Mouse (Mus musculus) forebrain, embryonic 13.5 days (tissue): ENCODE measurements at regions not wholly inside any gene's neighbourhood (a gene's known extent, or its start where the extent isn't known, plus 50 kb on each side); places are given as distances from the start of the nearest gene placed in this dataset.
A peak's percentile ranks its signal among the peaks of the same experiment; 100 is the strongest.

Source experiments
- ATAC-seq: fragments of 200-750 bp; cut with Nextera tagmentation; 2 replicates; pipeline ENCODE4 v1.8.0; 2017
- H3K27ac ChIP-seq: fragments of 300-500 bp; sonication (generic); 2 replicates; pipeline ENCODE4 v1.5.1; 2015; ENCODE audit warnings: inconsistent platforms, mild to moderate bottlenecking, moderate library complexity
- H3K27me3 ChIP-seq: fragments of 300-500 bp; sonication (generic); 2 replicates; pipeline ENCODE4 v1.6.1; 2015; ENCODE audit warnings: mild to moderate bottlenecking, inconsistent platforms
- H3K36me3 ChIP-seq: fragments of 300-500 bp; sonication (generic); 2 replicates; pipeline ENCODE4 v1.6.1; 2015; ENCODE audit warnings: mild to moderate bottlenecking, inconsistent platforms; ENCODE audit not compliant: poor library complexity, severe bottlenecking
- H3K4me1 ChIP-seq: fragments of 300-500 bp; sonication (generic); 2 replicates; pipeline ENCODE4 v1.6.1; 2015; ENCODE audit warnings: inconsistent platforms
- H3K4me2 ChIP-seq: fragments of 300-500 bp; sonication (generic); 2 replicates; pipeline ENCODE4 v1.6.1; 2015; ENCODE audit warnings: inconsistent platforms, mild to moderate bottlenecking, moderate library complexity
- H3K4me3 ChIP-seq: fragments of 300-500 bp; sonication (generic); 2 replicates; pipeline ENCODE4 v1.5.1; 2015; ENCODE audit warnings: mild to moderate bottlenecking, inconsistent platforms
- H3K9ac ChIP-seq: fragments of 300-500 bp; sonication (generic); 2 replicates; pipeline ENCODE4 v1.6.1; 2015; ENCODE audit warnings: mild to moderate bottlenecking, inconsistent platforms
- H3K9me3 ChIP-seq: fragments of 300-500 bp; sonication (generic); replicated peaks from 2 replicates; pipeline ENCODE4 v1.6.1; 2016; ENCODE audit warnings: inconsistent platforms
- WGBS: fragments of 180-500 bp; shearing (Covaris S2); methylation state at CpG from one replicate; pipeline ENCODE4 v1.1.7; 2015; 5-methylcytosine and 5-hydroxymethylcytosine counted together

DNA sequence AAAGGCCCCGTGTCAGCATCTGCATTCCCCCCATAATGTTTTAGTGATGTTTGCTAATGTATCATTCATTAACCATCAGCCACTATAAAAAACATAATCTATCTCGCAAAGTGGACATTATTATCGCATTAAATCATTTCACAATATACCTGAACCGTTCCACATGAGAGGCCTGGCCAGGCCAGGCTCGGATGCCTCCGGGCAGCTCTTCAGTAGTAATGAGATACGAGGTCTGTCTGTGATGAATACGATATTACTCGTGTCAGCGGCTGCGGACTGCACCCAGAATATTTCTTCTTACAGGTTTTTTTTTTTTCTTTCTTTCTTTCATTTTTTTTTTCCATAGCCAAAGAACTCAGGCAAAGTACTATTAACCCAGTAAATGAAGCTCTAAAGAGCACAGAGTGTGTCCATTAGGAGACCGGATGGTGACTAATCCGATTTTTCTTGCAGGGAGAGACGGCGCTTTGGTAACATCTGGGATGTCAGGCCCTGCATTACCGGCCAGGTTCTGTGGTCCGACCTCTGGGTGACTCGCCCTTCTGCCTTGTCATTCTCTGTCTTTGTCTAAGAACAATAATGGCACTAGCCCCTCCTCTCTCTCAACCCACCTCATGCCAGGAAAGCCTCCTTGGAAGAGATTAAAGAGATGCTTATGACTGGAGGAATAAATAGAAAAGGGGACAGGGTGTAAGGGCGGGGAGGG lies 145.5 kb downstream of the Slc35b3 start:
- H3K27ac ChIP-seq, result no peak overlapping the region
- H3K9ac ChIP-seq, result no peak overlapping the region
- ATAC-seq, result no peak
- H3K27me3 ChIP-seq, result no peaks in the 10 kb centered on the region
- WGBS, result 77% methylated on average over 19 of the region's 19 CpGs
- no peaks in the 10 kb centered on the region for H3K4me1 ChIP-seq
- no peak overlapping the region for H3K4me2 ChIP-seq
- no peaks in the 10 kb centered on the region for H3K36me3 ChIP-seq
- no peaks in the 10 kb centered on the region for H3K9me3 ChIP-seq
- H3K4me3 ChIP-seq, result no peak overlapping the region

DNA sequence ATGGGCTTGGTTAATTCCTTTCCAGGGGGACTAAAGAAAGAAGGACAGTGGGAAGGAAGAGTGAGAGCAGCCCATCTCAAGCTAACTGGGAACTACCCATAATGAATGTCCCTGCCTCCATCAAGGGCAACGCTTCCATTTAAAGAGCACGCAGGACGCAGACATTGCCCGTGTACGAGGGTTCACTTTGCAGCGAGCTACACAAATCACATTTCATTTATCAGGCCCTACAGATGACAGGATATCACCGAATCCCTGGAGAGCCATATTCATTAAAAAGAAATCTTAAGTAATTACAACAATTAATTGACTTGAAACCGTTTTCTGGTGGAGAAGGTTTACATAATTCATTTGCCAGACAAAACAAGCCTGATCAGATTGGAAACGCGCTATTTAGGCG lies 139.7 kb upstream of the Eef1e1 start:
- Histone ChIP-seq H3K36me3 (no peaks in the 10 kb centered on the region), H3K4me1 (no peaks in the 10 kb centered on the region), H3K9ac (no peak overlapping the region), H3K27ac (no peak overlapping the region), H3K4me2 (no peak overlapping the region), H3K27me3 (no peaks in the 10 kb centered on the region), H3K9me3 (no peaks in the 10 kb centered on the region), H3K4me3 (no peak overlapping the region)
- ATAC-seq, result no peak
- 80% methylated on average over 11 of the region's 11 CpGs for WGBS

GRCm38 (mm10) chr13:38793456-38793855 lies 134.6 kb upstream of the Eef1e1 start:
- 36% methylated on average over 7 of the region's 7 CpGs for WGBS
- H3K4me3 ChIP-seq, result no peak overlapping the region
- H3K9ac ChIP-seq, result no peak overlapping the region
- H3K27ac ChIP-seq, result no peak overlapping the region
- H3K36me3 ChIP-seq, result no peaks in the 10 kb centered on the region
- H3K4me2 ChIP-seq, result no peak overlapping the region
- ATAC-seq, result no peak
- H3K9me3 ChIP-seq, result no peaks in the 10 kb centered on the region
- H3K27me3 ChIP-seq, result no peaks in the 10 kb centered on the region
- no peaks in the 10 kb centered on the region for H3K4me1 ChIP-seq

DNA sequence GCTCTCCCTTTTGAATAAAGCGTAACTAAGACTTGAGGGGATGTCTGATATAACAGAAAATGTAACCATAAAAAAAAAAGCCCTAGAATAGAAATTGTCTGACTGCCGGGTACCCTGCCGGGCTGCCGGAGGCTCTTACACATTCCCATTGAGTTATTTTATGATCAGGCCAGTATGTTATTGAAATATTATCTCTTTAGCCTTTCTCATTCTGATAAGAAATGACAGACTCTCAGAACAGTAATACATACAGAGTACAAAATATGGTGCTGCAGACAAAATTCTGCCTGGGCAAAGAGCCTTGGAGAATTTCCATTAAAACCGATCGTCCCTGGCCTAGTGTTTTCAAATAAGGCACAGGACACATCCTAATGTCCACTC lies 121.8 kb upstream of the Eef1e1 start:
- WGBS, result 67% methylated on average over 6 of the region's 6 CpGs
- Histone ChIP-seq H3K36me3 (no peaks in the 10 kb centered on the region), H3K4me3 (no peak overlapping the region), H3K9me3 (no peaks in the 10 kb centered on the region), H3K4me1 (no peaks in the 10 kb centered on the region), H3K4me2 (no peak overlapping the region), H3K27ac (no peak overlapping the region), H3K9ac (no peak overlapping the region), H3K27me3 (no peaks in the 10 kb centered on the region)
- no peak for ATAC-seq

DNA sequence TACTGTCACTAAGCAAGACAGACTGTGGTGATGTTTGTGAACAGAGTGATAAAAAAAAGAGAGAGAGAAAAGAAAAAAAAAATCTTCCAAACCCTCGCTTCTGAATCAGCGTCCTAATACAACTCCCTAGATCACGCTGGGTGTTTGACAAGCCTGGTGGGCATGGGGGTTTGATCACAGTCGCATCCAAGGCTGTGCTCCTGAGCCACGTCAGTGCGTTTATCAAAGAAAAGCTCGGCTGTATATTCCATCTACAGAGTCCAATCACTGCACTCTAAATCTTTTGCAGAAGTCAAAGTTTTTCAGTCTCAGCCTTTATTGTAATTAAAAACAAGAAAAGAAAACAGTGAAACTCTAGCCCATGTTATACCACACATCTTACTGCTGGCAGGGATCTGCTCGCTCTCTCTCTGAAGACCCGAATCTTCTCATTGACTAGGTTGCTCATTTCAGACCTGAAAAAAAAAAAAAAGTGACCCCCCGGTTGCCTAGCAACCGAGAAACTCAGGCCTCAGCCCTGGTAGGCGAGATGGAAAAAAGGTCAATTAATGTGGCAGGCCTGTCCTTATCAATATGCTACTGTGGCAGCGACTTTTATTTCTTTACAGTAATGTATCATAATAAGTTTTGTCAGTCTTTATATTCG lies 121.2 kb upstream of the Eef1e1 start:
- ATAC-seq, result no peak
- no peaks in the 10 kb centered on the region for H3K27me3 ChIP-seq
- H3K9ac ChIP-seq, result no peak overlapping the region
- no peak overlapping the region for H3K27ac ChIP-seq
- 49% methylated on average over 14 of the region's 14 CpGs for WGBS
- no peak overlapping the region for H3K4me2 ChIP-seq
- H3K36me3 ChIP-seq, result no peaks in the 10 kb centered on the region
- H3K9me3 ChIP-seq, result no peaks in the 10 kb centered on the region
- no peaks in the 10 kb centered on the region for H3K4me1 ChIP-seq
- H3K4me3 ChIP-seq, result no peak overlapping the region

GRCm38 (mm10) chr13:38776546-38776945 lies 117.7 kb upstream of the Eef1e1 start:
- ATAC-seq, result no peak
- Histone ChIP-seq H3K9ac (no peak overlapping the region), H3K27ac (no peak overlapping the region)

DNA sequence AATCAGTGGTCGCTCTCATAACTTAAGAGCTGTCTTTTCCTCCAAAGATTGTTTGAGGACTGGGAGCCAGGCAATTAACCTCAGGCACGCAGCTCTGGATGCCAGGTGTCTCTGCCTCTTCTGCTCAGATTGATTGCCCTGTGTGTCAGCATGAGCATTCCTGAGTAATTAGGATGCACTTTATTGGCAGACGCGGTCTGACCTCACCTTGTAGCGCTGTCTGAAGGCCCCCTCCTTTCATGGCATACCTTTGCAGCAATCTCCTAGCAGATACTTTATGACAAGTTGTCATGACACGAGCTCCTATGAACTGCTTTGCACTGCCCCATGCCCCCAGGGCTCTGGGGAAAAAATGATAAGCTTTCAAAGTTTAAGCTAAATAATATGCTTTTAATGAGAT lies 114.1 kb upstream of the Eef1e1 start:
- no peak overlapping the region for H3K27ac ChIP-seq
- no peak overlapping the region for H3K9ac ChIP-seq
- H3K4me1 ChIP-seq, result no peaks in the 10 kb centered on the region
- H3K9me3 ChIP-seq, result no peaks in the 10 kb centered on the region
- no peaks in the 10 kb centered on the region for H3K27me3 ChIP-seq
- no peak overlapping the region for H3K4me2 ChIP-seq
- 79% methylated on average over 6 of the region's 6 CpGs for WGBS
- ATAC-seq, result no peak
- no peaks in the 10 kb centered on the region for H3K36me3 ChIP-seq
- no peak overlapping the region for H3K4me3 ChIP-seq

More at GRCm38 (mm10) chr13:38776546-38776945, 117.7 kb upstream of the Eef1e1 start:
- H3K9me3 ChIP-seq, result no peaks in the 10 kb centered on the region
- no peaks in the 10 kb centered on the region for H3K27me3 ChIP-seq
- H3K4me1 ChIP-seq, result no peaks in the 10 kb centered on the region
- no peak overlapping the region for H3K4me3 ChIP-seq
- H3K36me3 ChIP-seq, result no peaks in the 10 kb centered on the region
- H3K4me2 ChIP-seq, result no peak overlapping the region
- 89% methylated on average over 3 of the region's 3 CpGs for WGBS

DNA sequence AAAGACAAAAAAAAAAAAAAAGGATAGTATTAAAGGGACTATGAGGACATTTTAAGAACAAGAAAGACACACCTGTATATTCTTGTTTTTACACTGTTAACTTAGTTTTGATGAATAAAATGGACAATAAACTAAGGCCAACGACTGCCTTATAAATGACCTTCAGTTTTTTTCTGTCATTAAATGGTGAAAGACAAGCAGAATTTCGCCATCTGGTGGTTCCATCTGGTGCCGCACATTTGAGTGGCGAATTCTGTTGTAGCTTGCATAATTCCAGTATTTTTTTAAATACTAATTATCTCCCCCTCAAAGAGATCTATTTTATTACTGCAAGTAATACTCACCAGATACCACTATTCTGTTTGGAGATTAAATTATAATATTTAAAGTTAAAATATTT lies 107.3 kb upstream of the Eef1e1 start:
- H3K27ac ChIP-seq, result no peak overlapping the region
- no peak overlapping the region for H3K9ac ChIP-seq
- H3K27me3 ChIP-seq, result no peaks in the 10 kb centered on the region
- H3K4me2 ChIP-seq, result no peak overlapping the region
- no peaks in the 10 kb centered on the region for H3K9me3 ChIP-seq
- no peak overlapping the region for H3K4me3 ChIP-seq
- WGBS, result 43% methylated on average over 4 of the region's 4 CpGs
- H3K4me1 ChIP-seq, result no peaks in the 10 kb centered on the region
- H3K36me3 ChIP-seq, result no peaks in the 10 kb centered on the region
- no peak for ATAC-seq

GRCm38 (mm10) chr13:38760261-38760660 lies 101.4 kb upstream of the Eef1e1 start:
- no peak for ATAC-seq
- H3K4me1 ChIP-seq, result no peaks in the 10 kb centered on the region
- H3K4me3 ChIP-seq, result no peak overlapping the region
- no peaks in the 10 kb centered on the region for H3K36me3 ChIP-seq
- no peaks in the 10 kb centered on the region for H3K9me3 ChIP-seq
- H3K9ac ChIP-seq, result no peak overlapping the region
- 88% methylated on average over 3 of the region's 3 CpGs for WGBS
- H3K4me2 ChIP-seq, result no peak overlapping the region
- H3K27ac ChIP-seq, result no peak overlapping the region
- no peaks in the 10 kb centered on the region for H3K27me3 ChIP-seq

DNA sequence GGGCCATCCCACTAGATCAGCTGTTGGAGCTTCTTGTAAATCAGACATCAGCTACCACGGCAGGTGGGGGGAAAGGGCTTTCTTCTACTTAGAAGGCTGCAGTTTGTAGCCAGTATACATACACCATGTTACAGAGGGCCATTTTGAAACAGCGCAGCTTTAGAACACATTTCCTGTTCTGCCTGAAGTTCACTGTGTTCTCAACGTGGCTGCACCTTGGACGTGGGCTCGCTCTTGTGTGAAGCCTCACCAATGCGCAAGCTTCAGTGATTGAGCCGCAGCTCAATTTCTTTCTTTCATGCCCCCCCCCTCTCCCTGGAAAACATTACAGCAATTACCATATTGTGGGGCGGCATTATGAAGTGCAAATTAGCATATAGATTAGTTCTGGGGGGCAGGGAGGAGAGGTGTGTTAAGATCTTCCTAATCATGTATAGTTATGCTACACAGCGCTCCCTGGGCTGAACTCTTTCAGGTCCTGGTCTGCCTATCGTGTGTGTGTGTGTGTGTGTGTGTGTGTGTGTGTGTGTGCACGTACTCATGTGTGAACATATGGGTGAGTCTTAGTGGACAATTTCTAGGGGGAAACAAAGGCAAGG lies 97.9 kb upstream of the Eef1e1 start:
- Histone ChIP-seq H3K27ac (peak overlapping the region; percentile 21; the same call in 1 of the 2 replicates), H3K4me3 (no peak overlapping the region), H3K36me3 (no peaks in the 10 kb centered on the region), H3K4me1 (no peaks in the 10 kb centered on the region), H3K9ac (no peak overlapping the region), H3K9me3 (no peaks in the 10 kb centered on the region; the same call in 1 of the 2 replicates), H3K27me3 (no peaks in the 10 kb centered on the region), H3K4me2 (no peak overlapping the region)
- WGBS, result 75% methylated on average over 11 of the region's 11 CpGs
- peak; percentile 75; the same call in 1 of the 2 replicates for ATAC-seq

GRCm38 (mm10) chr13:38753722-38754121 lies 94.9 kb upstream of the Eef1e1 start:
- Histone ChIP-seq H3K9ac (no peak overlapping the region), H3K9me3 (no peaks in the 10 kb centered on the region; the same call in 1 of the 2 replicates), H3K4me3 (no peak overlapping the region), H3K4me2 (no peak overlapping the region), H3K27me3 (no peaks in the 10 kb centered on the region), H3K4me1 (no peaks in the 10 kb centered on the region), H3K36me3 (no peaks in the 10 kb centered on the region), H3K27ac (no peak overlapping the region)
- no peak for ATAC-seq
- 86% methylated on average over 4 of the region's 4 CpGs for WGBS

DNA sequence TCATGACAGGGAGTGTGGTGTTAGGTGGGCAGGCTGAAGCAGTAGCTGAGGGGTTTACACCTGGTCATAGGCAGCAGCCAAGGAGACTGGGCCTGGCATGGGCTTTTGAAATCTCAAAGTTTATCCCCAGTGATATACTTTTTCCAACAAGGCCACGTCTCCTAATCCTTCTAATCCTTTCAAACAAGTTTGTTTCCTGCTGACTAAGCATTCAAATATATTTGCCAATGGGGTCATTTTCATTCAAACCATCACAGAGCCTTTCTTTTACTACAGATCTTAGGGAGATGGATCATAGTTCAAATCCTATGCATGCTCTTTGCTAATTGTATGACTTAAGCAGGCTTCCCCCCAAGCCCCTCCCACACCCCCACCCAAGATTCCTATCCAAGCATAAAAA lies 93.0 kb upstream of the Eef1e1 start:
- ATAC-seq, result no peak
- no peaks in the 10 kb centered on the region for H3K36me3 ChIP-seq
- H3K4me2 ChIP-seq, result no peak overlapping the region
- H3K27me3 ChIP-seq, result no peaks in the 10 kb centered on the region
- no peak overlapping the region for H3K9ac ChIP-seq
- H3K4me3 ChIP-seq, result no peak overlapping the region
- H3K4me1 ChIP-seq, result no peaks in the 10 kb centered on the region
- no peaks in the 10 kb centered on the region; the same call in 1 of the 2 replicates for H3K9me3 ChIP-seq
- no peak overlapping the region for H3K27ac ChIP-seq
- WGBS, result 69% methylated on average over 1 of the region's 1 CpGs
